Mouse (Mus musculus) CD4-positive, CD25-positive, alpha-beta regulatory T cell, adult 4 months (primary cell): ENCODE measurements around the gene Rps27a. TPM values are rescaled to one million over a fixed set of nuclear protein-coding genes. Genes with fewer than 3 reads are reported as not detected.
"Not testable (repeated sequence)": the region's sequence is repeated elsewhere in the genome, so short reads cannot be mapped to it uniquely, and the experiment has no call there.

Experiments
- ATAC-seq: one replicate; pipeline ENCODE4 v1.8.0; 2017
- polyA plus RNA-seq, 2 experiments: library from polyadenylated mRNA; unstranded; fragments of 100-300 nt; shearing (Covaris generic); gene quantifications; one replicate each; pipeline ENCODE4 v1.2.1; 2017

The Rps27a gene
- 1,000 to 10,000 TPM; 1,358 to 1,362 TPM for polyA plus RNA-seq

DNA sequence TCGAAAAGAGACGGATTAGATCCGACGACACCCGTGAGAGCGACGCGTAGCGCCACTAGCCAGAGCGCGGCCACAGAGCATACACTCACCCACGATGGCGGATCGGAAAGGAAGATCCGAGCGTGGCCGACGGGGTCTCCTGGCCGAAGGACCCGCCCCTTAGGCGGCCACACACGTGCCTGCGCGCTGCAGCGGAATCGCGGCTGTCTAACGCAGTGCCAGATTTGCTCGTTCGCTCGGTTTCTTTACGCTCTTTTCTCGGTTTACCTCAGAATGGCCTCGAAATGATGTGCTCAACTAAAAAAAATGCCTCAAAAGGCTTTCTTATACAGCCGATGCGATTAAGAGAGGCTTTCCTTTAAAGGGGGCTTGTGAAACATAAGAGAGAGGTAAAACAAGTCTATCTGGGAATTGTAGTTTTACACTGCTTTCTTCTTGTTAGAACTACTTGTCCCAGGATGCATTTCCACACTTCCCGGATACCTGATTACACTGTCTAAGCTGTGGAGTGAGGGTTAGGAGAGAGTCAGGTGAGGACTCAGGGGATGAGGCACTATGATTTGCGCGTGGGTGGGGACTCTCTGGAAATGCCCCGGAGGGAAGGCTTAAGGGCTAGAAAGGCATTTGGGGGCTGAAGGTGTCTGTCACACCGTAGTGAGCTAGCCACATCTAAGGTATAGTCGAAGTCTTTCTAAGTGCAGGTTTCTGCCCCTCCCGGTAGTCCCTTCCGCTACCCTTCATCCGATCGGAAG, at the start of gene Rps27a, which contains the start of gene Clhc1:
TSS of gene Rps27a (minus strand) at position 358 of the 752 bp plus-strand sequence.
TSS of gene Clhc1 (plus strand) at position 199 of the 752 bp plus-strand sequence.
- peak; percentile 92 for ATAC-seq

DNA sequence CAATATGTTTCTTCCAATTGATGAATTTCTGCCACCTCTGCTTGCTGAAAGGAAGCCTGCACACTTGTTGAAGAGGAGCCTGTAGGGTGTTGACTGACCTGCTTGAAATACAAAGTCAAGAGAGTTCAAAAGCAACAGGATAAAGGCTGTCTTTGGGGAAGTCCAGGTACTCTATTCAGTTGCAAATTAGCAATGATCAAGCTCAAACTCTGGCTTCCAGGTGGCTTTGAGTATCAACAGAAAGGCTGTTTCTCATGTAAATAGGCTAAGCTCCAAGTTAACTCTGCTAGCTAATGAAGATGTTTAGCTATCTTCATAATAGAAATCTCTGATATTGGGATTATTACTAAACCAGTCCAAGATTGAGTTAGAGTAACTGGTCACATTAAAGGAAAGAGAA, 49.2 kb upstream of the Rps27a start:
- ATAC-seq: no peak

DNA sequence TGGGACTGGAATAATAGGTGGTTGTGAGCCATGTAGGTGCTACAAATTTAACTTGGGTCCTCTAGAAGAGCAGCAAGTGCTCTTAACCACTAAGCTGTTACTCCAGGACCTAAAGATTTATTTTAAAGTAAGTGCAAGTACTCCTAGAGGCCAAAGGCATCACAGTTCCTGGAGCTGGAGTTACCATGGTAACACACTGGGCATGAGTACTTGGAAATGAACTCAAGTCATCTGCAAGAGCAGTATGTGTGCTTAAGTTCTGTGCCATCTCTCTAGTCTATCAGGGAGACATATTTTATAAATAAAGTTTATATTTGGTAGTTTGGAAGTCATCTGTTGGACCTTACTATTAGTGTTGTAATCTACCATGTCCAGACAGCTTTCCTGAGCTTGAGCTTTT, 47.3 kb upstream of the Rps27a start:
- no peak for ATAC-seq

DNA sequence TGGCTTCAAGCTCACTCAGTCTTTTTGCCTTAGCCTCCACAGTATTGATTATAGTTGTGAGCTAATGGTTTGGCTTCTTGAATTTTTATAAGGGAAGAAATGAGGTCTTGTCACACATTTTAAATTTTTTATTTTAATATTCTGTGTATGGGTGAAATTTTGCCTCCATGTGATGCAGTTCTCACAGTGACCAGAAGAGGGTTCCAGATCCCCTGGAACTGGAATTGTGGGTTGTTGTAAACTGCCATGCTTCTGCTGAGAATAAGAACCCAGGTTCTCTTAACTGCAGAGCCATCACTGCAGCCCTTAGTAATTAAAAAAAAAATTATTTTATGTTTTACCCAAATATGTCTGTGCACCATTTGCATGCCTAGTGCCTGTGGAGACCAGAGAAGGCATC, 31.7 kb upstream of the Rps27a start:
- no peak for ATAC-seq

DNA sequence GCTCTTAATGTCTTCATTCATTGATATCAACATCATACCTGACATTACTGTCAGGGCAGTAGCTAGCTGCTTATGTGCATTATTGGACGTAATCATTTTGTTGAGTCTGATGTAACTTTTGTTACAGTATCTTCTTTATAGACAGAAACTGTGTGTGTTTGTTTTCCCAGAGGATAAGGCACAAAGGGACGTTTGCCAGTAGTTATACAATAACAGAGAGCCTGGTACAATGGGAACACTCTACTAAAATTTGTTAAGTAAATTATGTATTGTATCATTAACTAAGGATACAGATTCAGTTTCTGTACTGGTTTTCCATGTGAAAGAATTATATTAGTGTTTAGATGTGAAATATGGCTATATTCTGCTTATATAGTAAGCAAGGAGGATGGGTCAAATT, 24.7 kb upstream of the Rps27a start:
- no peak for ATAC-seq

GRCm38 (mm10) chr11:29571536-29571935, 23.6 kb upstream of the Rps27a start:
- ATAC-seq: no peak

DNA sequence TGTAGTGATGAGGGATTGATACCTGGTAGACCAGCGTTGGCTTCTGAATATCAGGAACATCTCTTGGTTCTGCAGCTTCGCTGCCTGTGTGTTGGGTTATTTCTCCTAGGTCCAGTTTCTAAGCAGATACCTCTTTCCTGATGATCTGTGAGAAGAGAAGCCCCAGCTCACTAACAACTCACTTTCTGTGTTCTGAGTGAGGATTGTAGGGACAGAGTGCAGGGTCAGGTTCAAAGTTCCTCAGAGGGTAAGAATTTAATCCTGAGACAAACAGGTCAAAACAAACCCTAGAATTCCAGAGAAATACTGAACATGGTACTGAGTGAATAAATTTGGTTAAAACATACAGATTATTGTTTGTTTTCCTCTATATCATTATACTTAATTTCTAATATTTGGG, 15.5 kb upstream of the Rps27a start:
- ATAC-seq: no peak

- ATAC-seq: peak; percentile 49
Measured at GRCm38 (mm10) chr11:29560990-29561389, 13.1 kb upstream of the Rps27a start.

- peak; percentile 81 for ATAC-seq
Measured at GRCm38 (mm10) chr11:29560452-29560851, 12.5 kb upstream of the Rps27a start.

DNA sequence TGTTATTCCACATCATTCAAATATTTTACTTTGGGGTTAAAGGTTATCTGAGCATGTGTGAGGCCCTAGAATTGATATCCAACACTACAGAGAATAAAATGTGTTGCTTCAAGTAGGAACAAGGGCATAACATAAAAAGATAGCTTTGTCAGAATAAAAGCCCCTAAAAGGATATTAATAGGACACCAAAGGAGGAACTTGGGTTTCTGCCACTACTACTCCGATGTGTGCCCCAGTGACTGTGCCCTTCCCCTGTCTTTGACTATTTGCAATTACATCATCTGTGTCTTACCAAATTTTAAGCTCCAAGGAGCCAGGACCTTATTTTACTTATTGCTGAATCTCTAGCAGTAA, 1.5 kb upstream of the Rps27a start:
- no peak for ATAC-seq

GRCm38 (mm10) chr11:29548504-29549424, 855 bp upstream of the Rps27a start:
- no peak for ATAC-seq

- no peak for ATAC-seq
Measured at GRCm38 (mm10) chr11:29547249-29547751, 609 bp downstream of the Rps27a start.

GRCm38 (mm10) chr11:29546762-29547161, 1.1 kb downstream of the Rps27a start:
- ATAC-seq: no peak

GRCm38 (mm10) chr11:29546297-29546696, 1.6 kb downstream of the Rps27a start:
- ATAC-seq: not testable (repeated sequence)

DNA sequence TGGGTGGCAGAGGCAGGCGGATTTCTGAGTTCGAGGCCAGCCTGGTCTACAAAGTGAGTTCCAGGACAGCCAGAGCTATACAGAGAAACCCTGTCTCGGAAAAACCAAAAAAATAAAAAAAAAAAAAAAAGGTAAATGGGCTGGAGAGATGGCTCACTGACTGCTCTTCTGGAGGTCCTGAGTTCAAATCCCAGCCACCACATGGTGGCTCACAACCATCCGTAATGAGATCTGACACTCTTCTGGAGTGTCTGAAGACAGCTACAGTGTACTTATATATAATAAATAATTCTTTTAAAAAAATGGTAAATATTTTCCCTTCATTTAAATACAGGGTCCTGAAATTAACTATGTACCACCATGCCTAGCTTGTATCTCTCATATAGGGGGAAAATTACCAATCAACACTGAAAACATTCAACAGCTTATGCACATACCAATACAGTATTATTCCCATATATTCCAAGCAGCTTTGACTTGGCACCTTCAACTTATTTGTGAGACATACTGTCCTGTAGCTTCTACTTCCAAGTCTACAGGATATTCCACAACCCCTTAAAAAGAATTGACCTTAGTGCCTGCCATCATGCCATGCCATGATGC, 2.7 kb downstream of the Rps27a start:
- not testable (repeated sequence) for ATAC-seq

DNA sequence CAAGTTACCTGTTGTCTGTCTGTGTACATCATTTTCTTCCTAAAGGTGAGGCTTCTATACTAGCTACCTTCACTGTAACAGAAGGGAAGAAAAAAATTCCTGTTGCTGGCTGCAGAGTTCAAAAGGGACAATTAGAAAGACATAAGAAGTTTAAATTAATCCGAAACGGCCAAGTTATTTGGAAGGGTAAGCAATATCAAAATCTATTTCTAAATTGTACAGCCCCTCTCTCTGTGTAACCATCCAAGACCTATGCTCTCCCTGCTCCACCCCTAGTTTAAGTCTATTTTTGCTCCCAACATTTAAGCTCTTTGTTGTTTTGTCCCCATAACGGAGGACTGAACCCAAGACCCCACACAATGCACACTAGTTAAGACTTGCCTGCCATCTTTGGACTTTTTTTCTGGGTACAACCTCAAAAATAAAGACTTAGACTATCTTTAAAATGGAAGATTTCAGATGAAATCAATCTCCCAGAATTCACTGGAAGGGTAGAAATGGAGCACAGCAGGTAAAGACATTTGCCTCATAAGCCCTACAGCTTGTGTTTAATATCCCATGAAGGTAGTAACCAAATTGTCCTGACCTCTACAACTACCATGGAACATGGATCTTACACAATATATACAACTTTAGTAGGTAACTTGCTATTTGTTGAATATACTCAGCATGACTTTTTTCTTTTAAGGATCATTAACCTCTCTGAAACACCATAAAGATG, 3.5 kb downstream of the Rps27a start:
- ATAC-seq: no peak

GRCm38 (mm10) chr11:29538201-29538600, 9.7 kb downstream of the Rps27a start:
- ATAC-seq: no peak

DNA sequence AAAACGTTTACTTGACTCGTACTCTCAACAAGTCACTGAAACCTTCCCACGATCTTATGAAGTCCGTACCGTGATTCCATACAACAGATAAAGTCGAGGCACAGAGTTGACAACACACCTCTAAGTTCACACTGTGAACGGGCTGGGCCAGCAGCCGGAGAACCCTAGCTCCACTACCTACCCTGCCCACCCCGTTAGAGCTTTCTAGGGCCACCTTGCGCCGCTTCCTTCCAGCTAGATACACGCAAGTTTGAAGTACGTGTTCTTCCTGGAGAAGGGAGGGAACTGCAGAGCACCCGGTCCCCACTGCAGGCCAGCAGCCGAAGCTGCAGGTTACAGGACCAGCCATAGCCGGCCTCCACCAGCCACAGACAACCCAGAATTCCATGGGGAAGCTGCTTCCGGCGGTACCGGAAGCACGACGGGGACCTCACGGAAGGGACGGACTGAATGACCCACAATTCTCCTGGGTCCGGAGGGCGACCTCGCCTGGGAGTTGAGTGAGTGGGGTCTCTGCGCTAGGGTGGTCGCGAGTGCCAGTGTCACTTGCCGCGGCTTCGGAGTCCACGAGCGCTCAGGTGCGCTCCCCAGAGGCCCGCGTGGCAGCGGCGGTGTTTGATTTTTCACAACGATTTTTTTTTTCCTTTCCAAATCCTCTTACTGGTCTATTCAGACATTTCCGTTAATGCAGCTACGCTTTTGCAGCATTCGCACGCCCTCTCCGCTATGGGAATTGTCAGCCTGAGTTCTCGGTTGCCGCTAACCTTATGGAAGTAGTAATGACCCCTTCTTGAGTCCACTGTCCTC, 21.7 kb downstream of the Rps27a start, which contains the start of gene Mtif2:
TSS of gene Mtif2 (plus strand) at position 421 of the 807 bp plus-strand sequence.
- peak; percentile 74 for ATAC-seq

- peak; percentile 98 for ATAC-seq
Measured at GRCm38 (mm10) chr11:29514682-29515412, 33.1 kb downstream of the Rps27a start, which contains the start of gene Prorsd1. Prorsd1 (minus strand) TSS chr11:29515033.

DNA sequence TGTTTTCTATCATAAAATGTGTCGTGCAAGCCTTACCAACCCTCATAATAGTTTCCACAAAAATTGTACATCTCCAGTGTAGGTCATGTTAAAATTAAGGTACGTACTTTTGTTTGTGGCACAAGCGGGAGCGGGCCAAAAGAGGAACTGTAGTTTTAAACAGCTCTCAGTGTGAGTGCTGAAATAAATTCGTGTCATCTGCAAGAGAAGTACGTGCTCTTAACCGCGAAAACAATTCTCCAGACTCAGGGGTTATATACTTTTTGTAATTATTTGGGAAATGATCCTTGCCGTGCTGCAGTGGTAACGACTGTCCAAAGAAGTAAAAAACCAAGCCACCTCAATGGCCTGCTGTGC, 33.6 kb downstream of the Rps27a start:
- no peak for ATAC-seq
